In genomic region chr6:137825022-137825613, GRCm38 (mm10) we compare ENCODE assay signal across 16 mouse cellular contexts.
A peak's percentile ranks its signal among the peaks of the same experiment; 100 is the strongest.
DNase-seq lines count a peak whose midpoint lies in the region; ATAC-seq lines count a peak whose summit lies in the region.
"Had no signal": no experiment of that assay in that cellular context is flagged by ENCODE, and none has a peak within 500 bp of the region (broad histone marks: within the 10 kb centered on the region; RNA-seq: fewer than 3 reads in every experiment).

No protein-coding gene starts in this region.

- H3K27ac ChIP-seq in heart, embryonic 10.5 days: no peak overlapping the region
- H3K27ac ChIP-seq in midbrain, embryonic 13.5 days: no peak overlapping the region
- H3K27ac ChIP-seq in midbrain, embryonic 15.5 days: no peak overlapping the region
- H3K27ac ChIP-seq in macrophage: peak overlapping the region; percentile 51

- no peak overlapping the region for H3K4me2 ChIP-seq in midbrain, embryonic 13.5 days (replicated peaks)
- no peak overlapping the region for H3K4me2 ChIP-seq in midbrain, embryonic 15.5 days

- 93% methylated on average over 5 of the region's 5 CpGs for WGBS in heart, embryonic 10.5 days
- 92% methylated on average over 5 of the region's 5 CpGs for WGBS in midbrain, embryonic 13.5 days
- 91% methylated on average over 5 of the region's 5 CpGs for WGBS in midbrain, embryonic 15.5 days
- WGBS in macrophage (ENCODE audit: missing documents): 35% methylated on average over 5 of the region's 5 CpGs

- H3K9me3 ChIP-seq in heart, embryonic 10.5 days: no peaks in the 10 kb centered on the region
- no peaks in the 10 kb centered on the region for H3K9me3 ChIP-seq in midbrain, embryonic 13.5 days
- H3K9me3 ChIP-seq in midbrain, embryonic 15.5 days: no peaks in the 10 kb centered on the region

- peak; percentile 12; the same call in 1 of the 2 replicates for ATAC-seq in midbrain, embryonic 13.5 days
- ATAC-seq in midbrain, embryonic 15.5 days (replicated peaks): no peak; the same call in 1 of the 2 replicates
- ATAC-seq: CD4-positive, CD25-positive, alpha-beta regulatory T cell, adult 4 months; intestine, embryonic 16.5 days had no signal

- peak; percentile 52 for DNase-seq in heart, embryonic 10.5 days (ENCODE audit: low spot score)
- no peak for DNase-seq in heart, adult 8-10 months (ENCODE audit: low spot score)
- DNase-seq in frontal cortex, postnatal 25 days (ENCODE audit: low spot score in 2 of 2): no peak
- no peak for DNase-seq in spleen, adult 18-20 months
- DNase-seq: adrenal gland, postnatal 36 days; heart, adult 18-20 months; heart, postnatal 14 days; kidney, postnatal 14 days; lung, adult 2 months; right cerebral cortex, postnatal 14 days; thymus, adult 2 months had no signal

- no peaks in the 10 kb centered on the region for H3K27me3 ChIP-seq in heart, embryonic 10.5 days (ENCODE audit: insufficient read depth, poor library complexity, severe bottlenecking)
- no peaks in the 10 kb centered on the region for H3K27me3 ChIP-seq in midbrain, embryonic 13.5 days
- no peaks in the 10 kb centered on the region for H3K27me3 ChIP-seq in midbrain, embryonic 15.5 days (replicated peaks)

- no peaks in the 10 kb centered on the region for H3K79me2 ChIP-seq in macrophage (ENCODE audit: inconsistent target)

- no peak overlapping the region for H3K9ac ChIP-seq in midbrain, embryonic 13.5 days (replicated peaks)
- H3K9ac ChIP-seq in midbrain, embryonic 15.5 days: no peak overlapping the region

- no peaks in the 10 kb centered on the region for H3K36me3 ChIP-seq in heart, embryonic 10.5 days
- no peaks in the 10 kb centered on the region for H3K36me3 ChIP-seq in midbrain, embryonic 13.5 days
- no peaks in the 10 kb centered on the region for H3K36me3 ChIP-seq in midbrain, embryonic 15.5 days (replicated peaks)
- no peaks in the 10 kb centered on the region for H3K36me3 ChIP-seq in macrophage (ENCODE audit: inconsistent target)

- H3K4me3 ChIP-seq in heart, embryonic 10.5 days: no peak overlapping the region
- no peak overlapping the region for H3K4me3 ChIP-seq in midbrain, embryonic 13.5 days (replicated peaks)
- H3K4me3 ChIP-seq in midbrain, embryonic 15.5 days: no peak overlapping the region
- H3K4me3 ChIP-seq in macrophage (ENCODE audit: inconsistent target): no peak overlapping the region

- H3K4me1 ChIP-seq in heart, embryonic 10.5 days: peaks cover 5% of the 10 kb centered on the region; the same call in 1 of the 2 replicates
- H3K4me1 ChIP-seq in midbrain, embryonic 13.5 days (replicated peaks): peaks cover 3% of the 10 kb centered on the region; the same call in 1 of the 2 replicates
- no peaks in the 10 kb centered on the region for H3K4me1 ChIP-seq in midbrain, embryonic 15.5 days
